In the genomic region with DNA sequence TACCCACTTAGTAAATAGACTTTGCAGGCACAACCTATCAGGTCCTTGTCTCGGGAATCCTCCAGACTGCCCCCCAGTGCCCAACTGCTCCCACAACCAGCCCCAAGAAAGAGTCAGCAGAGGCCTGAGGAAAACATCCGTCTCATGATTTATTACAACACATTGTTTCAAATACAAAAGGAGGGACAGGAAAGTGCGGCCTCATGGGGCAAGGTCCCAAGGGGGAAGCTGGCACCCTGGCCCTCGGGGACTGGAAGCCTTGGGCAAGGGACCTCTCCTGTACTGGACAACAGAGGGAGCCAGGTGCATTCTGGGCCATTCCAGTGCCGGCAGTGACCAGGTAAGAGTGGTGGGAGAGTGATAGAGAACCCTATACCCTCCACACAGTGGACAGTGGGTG, we compare ENCODE assay signal across 36 mouse cellular contexts. TPM values are rescaled to one million over a fixed set of nuclear protein-coding genes. Genes with fewer than 3 reads are reported as not detected.
DNase-seq lines count a peak whose midpoint lies in the region; ATAC-seq lines count a peak whose summit lies in the region.
"Had no signal": no experiment of that assay in that cellular context is flagged by ENCODE, and none has a peak within 500 bp of the region (broad histone marks: within the 10 kb centered on the region; RNA-seq: fewer than 3 reads in every experiment).

No protein-coding gene starts in this region.

- DNase-seq in hindbrain, embryonic 11.5 days (ENCODE audit: low spot score): no peak
- peak; percentile 24 to 52 for DNase-seq in lung, adult 18-20 months
- no peak for DNase-seq in lung, postnatal 14 days
- DNase-seq in lung, postnatal 36 days: peak; percentile 55
- DNase-seq in adrenal gland, postnatal 36 days: no peak
- DNase-seq: adrenal gland, adult 2 months; B cell, adult 2 months; cerebellum, adult 9-10 months; embryo, embryonic 11 days; gastrocnemius, postnatal 36 days; heart, postnatal 14 days; kidney, postnatal 4 days; left cerebral cortex, postnatal 4 days; retina, postnatal 1 day; right cerebral cortex, postnatal 14 days had no signal

- no peak for ATAC-seq in hindbrain, embryonic 13.5 days (ENCODE audit: low FRiP score)
- no peak; the same call in 1 of the 2 replicates for ATAC-seq in hindbrain, embryonic 11.5 days (ENCODE audit: low FRiP score)
- ATAC-seq: activated CD4-positive, CD25-positive, alpha-beta regulatory T cell, adult 4 months; forebrain, embryonic 14.5 days; intestine, postnatal 0 days had no signal

- H3K36me3 ChIP-seq in hindbrain, embryonic 13.5 days: peaks cover 59% of the 10 kb centered on the region
- H3K36me3 ChIP-seq in hindbrain, embryonic 11.5 days (ENCODE audit: control insufficient read depth, insufficient read depth, low read length): no peaks in the 10 kb centered on the region
- H3K36me3 ChIP-seq: embryonic facial prominence, embryonic 12.5 days had no signal

- peaks cover 31% of the 10 kb centered on the region for H3K27me3 ChIP-seq in hindbrain, embryonic 13.5 days
- H3K27me3 ChIP-seq in hindbrain, embryonic 11.5 days (ENCODE audit: control insufficient read depth, insufficient read depth, low read length): peaks cover 27% of the 10 kb centered on the region

- H3K4me3 ChIP-seq in hindbrain, embryonic 13.5 days: no peak overlapping the region
- H3K4me3 ChIP-seq in hindbrain, embryonic 11.5 days (ENCODE audit: low read depth, low read length): no peak overlapping the region
- H3K4me3 ChIP-seq: embryonic facial prominence, embryonic 12.5 days; limb, embryonic 15.5 days; midbrain, embryonic 10.5 days; midbrain, embryonic 15.5 days; neural tube, embryonic 15.5 days had no signal

- H3K9me3 ChIP-seq in hindbrain, embryonic 13.5 days: no peaks in the 10 kb centered on the region; the same call in 1 of the 2 replicates
- no peaks in the 10 kb centered on the region for H3K9me3 ChIP-seq in hindbrain, embryonic 11.5 days (ENCODE audit: control insufficient read depth, low read length)
- H3K9me3 ChIP-seq: embryonic facial prominence, embryonic 12.5 days; limb, embryonic 15.5 days; midbrain, embryonic 10.5 days; midbrain, embryonic 15.5 days; neural tube, embryonic 15.5 days had no signal

- H3K9ac ChIP-seq in hindbrain, embryonic 13.5 days: 0 out of 2 replicates have a peak overlapping the region, but pooled peaks have one; percentile 8
- no peak overlapping the region for H3K9ac ChIP-seq in hindbrain, embryonic 11.5 days (ENCODE audit: low read depth, low read length)
- H3K9ac ChIP-seq: embryonic facial prominence, embryonic 12.5 days; hindbrain, embryonic 14.5 days; limb, embryonic 15.5 days; midbrain, embryonic 15.5 days; neural tube, embryonic 15.5 days had no signal

- WGBS in hindbrain, embryonic 13.5 days: 53% methylated on average over 5 of the region's 5 CpGs
- 42% methylated on average over 5 of the region's 5 CpGs for WGBS in hindbrain, embryonic 11.5 days

- H3K4me1 ChIP-seq in hindbrain, embryonic 13.5 days (replicated peaks): peaks cover 21% of the 10 kb centered on the region
- peaks cover 5% of the 10 kb centered on the region for H3K4me1 ChIP-seq in hindbrain, embryonic 11.5 days (replicated peaks; ENCODE audit: control insufficient read depth, insufficient read depth, low read length)

- no peak overlapping the region for H3K4me2 ChIP-seq in hindbrain, embryonic 13.5 days
- no peak overlapping the region for H3K4me2 ChIP-seq in hindbrain, embryonic 11.5 days (replicated peaks; ENCODE audit: low read depth, low read length)
- H3K4me2 ChIP-seq: embryonic facial prominence, embryonic 12.5 days; hindbrain, embryonic 14.5 days; limb, embryonic 15.5 days; midbrain, embryonic 15.5 days; neural tube, embryonic 15.5 days had no signal

- no peak overlapping the region for H3K27ac ChIP-seq in hindbrain, embryonic 13.5 days
- H3K27ac ChIP-seq in hindbrain, embryonic 11.5 days (ENCODE audit: low read depth, low read length): no peak overlapping the region
- H3K27ac ChIP-seq: embryonic facial prominence, embryonic 12.5 days; hindbrain, embryonic 14.5 days; limb, embryonic 15.5 days; macrophage; midbrain, embryonic 10.5 days; midbrain, embryonic 15.5 days; neural tube, embryonic 15.5 days had no signal

RNA-seq across cellular contexts. Expression of a gene that starts 16.3 kb away (rescaled TPM):
- 87.3 and 90.2 TPM in 2 replicates for polyA plus RNA-seq in hindbrain, embryonic 13.5 days (2015; fragmentation: Nextera tagmentation; extraction: Ambion mirVana)
- polyA plus RNA-seq in hindbrain, embryonic 11.5 days (2014; fragmentation: Nextera tagmentation; extraction: Ambion mirVana): 19.1 and 20.9 TPM in 2 replicates
- total RNA-seq in adrenal gland, postnatal 36 days (2021): 10 to 100 TPM in 1 of 2 experiments, 1 to 10 TPM in 1; 7.4 to 28.9 TPM

RNA-seq across cellular contexts. Expression of a gene that starts 18.5 kb away (rescaled TPM):
- polyA plus RNA-seq in hindbrain, embryonic 13.5 days (2015; fragmentation: Nextera tagmentation; extraction: Ambion mirVana): 53.0 and 53.5 TPM in 2 replicates
- polyA plus RNA-seq in hindbrain, embryonic 11.5 days (2014; fragmentation: Nextera tagmentation; extraction: Ambion mirVana): 53.3 and 59.8 TPM in 2 replicates
- 10 to 100 TPM; 48.1 to 58.4 TPM for total RNA-seq in adrenal gland, postnatal 36 days (2021)

RNA-seq across cellular contexts. Expression of a gene that starts 41.2 kb away (rescaled TPM):
- 0.27 and 0.32 TPM in 2 replicates for polyA plus RNA-seq in hindbrain, embryonic 13.5 days (2015; fragmentation: Nextera tagmentation; extraction: Ambion mirVana)
- not detected in 2 replicates for polyA plus RNA-seq in hindbrain, embryonic 11.5 days (2014; fragmentation: Nextera tagmentation; extraction: Ambion mirVana)
- not detected for total RNA-seq in adrenal gland, postnatal 36 days (2021)
- total RNA-seq: adrenal gland, adult 2 months; gastrocnemius, postnatal 36 days; heart, adult 8-10 months; heart, postnatal 14 days; layer of hippocampus, adult 8-10 months; layer of hippocampus, postnatal 25 days; left cerebral cortex, adult 8-10 months; left cerebral cortex, postnatal 4 days had no signal
- polyA plus RNA-seq: activated CD4-positive, CD25-positive, alpha-beta regulatory T cell, adult 4 months; adrenal gland, adult 2 months; embryonic facial prominence, embryonic 12.5 days; forebrain, embryonic 14.5 days; heart, embryonic 14.5 days; hindbrain, embryonic 14.5 days; intestine, postnatal 0 days; kidney, embryonic 14.5 days; limb, embryonic 15.5 days; liver, embryonic 16.5 days; macrophage; midbrain, embryonic 10.5 days; small intestine, adult 2 months; stomach, embryonic 14.5 days; testis, adult 2 months had no signal

RNA-seq across cellular contexts. Expression of a gene that starts 56.5 kb away (rescaled TPM):
- polyA plus RNA-seq in hindbrain, embryonic 13.5 days (2015; fragmentation: Nextera tagmentation; extraction: Ambion mirVana): not detected in 2 replicates
- polyA plus RNA-seq in hindbrain, embryonic 11.5 days (2014; fragmentation: Nextera tagmentation; extraction: Ambion mirVana): not detected in 2 replicates
- not detected for total RNA-seq in adrenal gland, postnatal 36 days (2021)
- total RNA-seq: adrenal gland, adult 2 months; gastrocnemius, postnatal 36 days; heart, adult 8-10 months; heart, postnatal 14 days; layer of hippocampus, adult 8-10 months; layer of hippocampus, postnatal 25 days; left cerebral cortex, adult 8-10 months; left cerebral cortex, postnatal 4 days had no signal
- polyA plus RNA-seq: activated CD4-positive, CD25-positive, alpha-beta regulatory T cell, adult 4 months; adrenal gland, adult 2 months; embryonic facial prominence, embryonic 12.5 days; forebrain, embryonic 14.5 days; heart, embryonic 14.5 days; hindbrain, embryonic 14.5 days; intestine, postnatal 0 days; kidney, embryonic 14.5 days; limb, embryonic 15.5 days; liver, embryonic 16.5 days; macrophage; midbrain, embryonic 10.5 days; midbrain, embryonic 15.5 days; neural tube, embryonic 15.5 days; small intestine, adult 2 months; stomach, embryonic 14.5 days; testis, adult 2 months had no signal

Comparison
In these comparisons a context has a peak if more than half of its experiments do, and no peak if none do; other contexts are left out.
1. DNase-seq: peak in lung, adult 18-20 months (2 of 2) and lung, postnatal 36 days (single experiment); none in hindbrain, embryonic 11.5 days (single experiment), lung, postnatal 14 days (single experiment) and adrenal gland, postnatal 36 days (0 of 2).